Mouse (Mus musculus): ENCODE results near the gene Ulk4. TPM values are rescaled to one million over a fixed set of nuclear protein-coding genes. Genes with fewer than 3 reads are reported as not detected.

Gene Ulk4
- total and polyA plus RNA-seq, 3 experiments = 0.18 to 2.3 (median 0.30) TPM

GRCm38 (mm10) chr9:121311846-121312236 lies 34.8 kb upstream of the Ulk4 start:
- H3K4me3 ChIP-seq = no peak overlapping the region
- H3K36me3 ChIP-seq (ENCODE audit: control insufficient read depth, insufficient read depth, low read length) = peaks cover 12% of the 10 kb centered on the region
- H3K79me2 ChIP-seq (replicated peaks; ENCODE audit: control insufficient read depth, insufficient read depth, low read length) = peaks cover 13% of the 10 kb centered on the region
- H3K27me3 ChIP-seq (ENCODE audit: control insufficient read depth, insufficient read depth, low read length) = no peaks in the 10 kb centered on the region
- peak in 1 of 2 experiments; percentile 41 for DNase-seq
- 28% methylated on average over 6 of the region's 6 CpGs for WGBS
- peak overlapping the region; percentile 28 for H3K9ac ChIP-seq (ENCODE audit: low read depth, low read length)
- peak overlapping the region; percentile 98 for H3K27ac ChIP-seq
- H3K4me1 ChIP-seq (ENCODE audit: control insufficient read depth, insufficient read depth, low read length) = peaks cover 43% of the 10 kb centered on the region
- intact Hi-C loops (cut with DNase I) = no loop called here
- no peak for TF ChIP-seq CTCF (IDR thresholded peaks at IDR 0.05)
- TF ChIP-seq EP300 (IDR thresholded peaks at IDR 0.05; ENCODE audit: insufficient read depth, low read depth, low read length) = 0 out of 2 replicates have a peak, but pooled peaks have one; percentile 49
- TF ChIP-seq POLR2A (IDR thresholded peaks at IDR 0.05; ENCODE audit: insufficient read depth, low read depth, low read length) = no peak

GRCm38 (mm10) chr9:121310501-121310900 lies 33.5 kb upstream of the Ulk4 start:
- no peak for TF ChIP-seq CTCF (IDR thresholded peaks at IDR 0.05)
- no peak for TF ChIP-seq POLR2A (IDR thresholded peaks at IDR 0.05; ENCODE audit: insufficient read depth, low read depth, low read length)
- TF ChIP-seq EP300 (IDR thresholded peaks at IDR 0.05; ENCODE audit: insufficient read depth, low read depth, low read length) = no peak
- Histone ChIP-seq H3K79me2 (replicated peaks; ENCODE audit: control insufficient read depth, insufficient read depth, low read length) (peaks cover 19% of the 10 kb centered on the region), H3K4me3 (no peak overlapping the region), H3K4me1 (ENCODE audit: control insufficient read depth, insufficient read depth, low read length) (peaks cover 39% of the 10 kb centered on the region), H3K27ac (peak overlapping the region; percentile 4; the same call in 1 of the 2 replicates), H3K36me3 (ENCODE audit: control insufficient read depth, insufficient read depth, low read length) (peaks cover 23% of the 10 kb centered on the region), H3K27me3 (ENCODE audit: control insufficient read depth, insufficient read depth, low read length) (no peaks in the 10 kb centered on the region), H3K9ac (ENCODE audit: low read depth, low read length) (no peak overlapping the region)
- WGBS = 53% methylated on average over 7 of the region's 7 CpGs
- DNase-seq = peak in 1 of 2 experiments; percentile 30
- intact Hi-C loops (cut with DNase I) = no loop called here

GRCm38 (mm10) chr9:121309287-121309686 lies 32.3 kb upstream of the Ulk4 start:
- no peak for TF ChIP-seq EP300 (IDR thresholded peaks at IDR 0.05; ENCODE audit: insufficient read depth, low read depth, low read length)
- DNase-seq = no peak
- Histone ChIP-seq H3K4me3 (no peak overlapping the region), H3K27me3 (ENCODE audit: control insufficient read depth, insufficient read depth, low read length) (no peaks in the 10 kb centered on the region), H3K9ac (ENCODE audit: low read depth, low read length) (no peak overlapping the region), H3K27ac (no peak overlapping the region; the same call in 1 of the 2 replicates), H3K36me3 (ENCODE audit: control insufficient read depth, insufficient read depth, low read length) (peaks cover 20% of the 10 kb centered on the region), H3K4me1 (ENCODE audit: control insufficient read depth, insufficient read depth, low read length) (peaks cover 36% of the 10 kb centered on the region), H3K79me2 (replicated peaks; ENCODE audit: control insufficient read depth, insufficient read depth, low read length) (peaks cover 22% of the 10 kb centered on the region)
- WGBS = 71% methylated on average over 4 of the region's 4 CpGs
- intact Hi-C loops (cut with DNase I) = no loop called here

- Histone ChIP-seq H3K4me3 (no peak overlapping the region), H3K9ac (ENCODE audit: low read depth, low read length) (no peak overlapping the region), H3K27me3 (ENCODE audit: control insufficient read depth, insufficient read depth, low read length) (no peaks in the 10 kb centered on the region), H3K4me1 (ENCODE audit: control insufficient read depth, insufficient read depth, low read length) (peaks cover 54% of the 10 kb centered on the region), H3K36me3 (ENCODE audit: control insufficient read depth, insufficient read depth, low read length) (peaks cover 13% of the 10 kb centered on the region), H3K27ac (peak overlapping the region; percentile 13), H3K79me2 (replicated peaks; ENCODE audit: control insufficient read depth, insufficient read depth, low read length) (peaks cover 20% of the 10 kb centered on the region)
- 74% methylated on average over 4 of the region's 4 CpGs for WGBS
- TF ChIP-seq CTCF (IDR thresholded peaks at IDR 0.05) = no peak
- TF ChIP-seq POLR2A (IDR thresholded peaks at IDR 0.05; ENCODE audit: insufficient read depth, low read depth, low read length) = no peak
- TF ChIP-seq EP300 (IDR thresholded peaks at IDR 0.05; ENCODE audit: insufficient read depth, low read depth, low read length) = no peak
- intact Hi-C loops (cut with DNase I) = no loop called here
- no peak for DNase-seq
Observed at GRCm38 (mm10) chr9:121305456-121305855, 28.5 kb upstream of the Ulk4 start.

GRCm38 (mm10) chr9:121304520-121304919 lies 27.5 kb upstream of the Ulk4 start:
- intact Hi-C loops (cut with DNase I) = no loop called here
- H3K4me3 ChIP-seq = no peak overlapping the region
- peaks cover 15% of the 10 kb centered on the region for H3K36me3 ChIP-seq (ENCODE audit: control insufficient read depth, insufficient read depth, low read length)
- no peaks in the 10 kb centered on the region for H3K27me3 ChIP-seq (ENCODE audit: control insufficient read depth, insufficient read depth, low read length)
- peaks cover 51% of the 10 kb centered on the region for H3K4me1 ChIP-seq (ENCODE audit: control insufficient read depth, insufficient read depth, low read length)
- peak overlapping the region; percentile 32; the same call in 1 of the 2 replicates for H3K9ac ChIP-seq (ENCODE audit: low read depth, low read length)
- peak in 1 of 2 experiments; percentile 16 for DNase-seq
- no peak for TF ChIP-seq CTCF (IDR thresholded peaks at IDR 0.05)
- no peak for TF ChIP-seq EP300 (IDR thresholded peaks at IDR 0.05; ENCODE audit: insufficient read depth, low read depth, low read length)
- no peak for TF ChIP-seq POLR2A (IDR thresholded peaks at IDR 0.05; ENCODE audit: insufficient read depth, low read depth, low read length)
- H3K79me2 ChIP-seq (replicated peaks; ENCODE audit: control insufficient read depth, insufficient read depth, low read length) = peaks cover 17% of the 10 kb centered on the region
- WGBS = 71% methylated on average over 10 of the region's 10 CpGs
- H3K27ac ChIP-seq = peak overlapping the region; percentile 51; the same call in 1 of the 2 replicates

- intact Hi-C loops (cut with DNase I) = no loop called here
- Histone ChIP-seq H3K27me3 (ENCODE audit: control insufficient read depth, insufficient read depth, low read length) (no peaks in the 10 kb centered on the region), H3K79me2 (replicated peaks; ENCODE audit: control insufficient read depth, insufficient read depth, low read length) (peaks cover 14% of the 10 kb centered on the region), H3K9ac (ENCODE audit: low read depth, low read length) (no peak overlapping the region), H3K36me3 (ENCODE audit: control insufficient read depth, insufficient read depth, low read length) (peaks cover 18% of the 10 kb centered on the region), H3K4me3 (no peak overlapping the region), H3K27ac (peak overlapping the region; percentile 51), H3K4me1 (ENCODE audit: control insufficient read depth, insufficient read depth, low read length) (peaks cover 55% of the 10 kb centered on the region)
- TF ChIP-seq CTCF (IDR thresholded peaks at IDR 0.05) (no peak), POLR2A (IDR thresholded peaks at IDR 0.05; ENCODE audit: insufficient read depth, low read depth, low read length) (no peak), EP300 (IDR thresholded peaks at IDR 0.05; ENCODE audit: insufficient read depth, low read depth, low read length) (0 out of 2 replicates have a peak, but pooled peaks have one; percentile 4)
- DNase-seq = peak in 1 of 2 experiments; percentile 38
- WGBS = 27% methylated on average over 9 of the region's 9 CpGs
Observed at GRCm38 (mm10) chr9:121303748-121304147, 26.8 kb upstream of the Ulk4 start.
